Mouse (Mus musculus) spleen, adult 2 months (tissue): ENCODE measurements at regions not wholly inside any gene's neighbourhood (a gene's known extent, or its start where the extent isn't known, plus 50 kb on each side); places are given as distances from the start of the nearest gene placed in this dataset.

ENCODE experiments used
- DNase-seq, 2 experiments: peaks; one replicate each; pipeline versions ENCODE4 v3.0.0 to v3.0.0-alpha.2; 2012 to 2021; ENCODE audit warnings: low spot score in 2 of 2, low read depth in 1 of 2
- H3K27ac ChIP-seq: fragments of 200-500 bp; 2 replicates; pipeline ENCODE4 v1.5.1; 2012; ENCODE audit warnings: low read length, inconsistent platforms; ENCODE audit not compliant: insufficient read depth
- H3K27me3 ChIP-seq: fragments of 200-500 bp; 2 replicates; pipeline ENCODE4 v1.6.1; 2012; ENCODE audit warnings: mild to moderate bottlenecking, moderate library complexity, low read length, inconsistent platforms; ENCODE audit not compliant: control insufficient read depth, insufficient read depth
- H3K36me3 ChIP-seq: fragments of 200-500 bp; 2 replicates; pipeline ENCODE4 v1.6.1; 2012; ENCODE audit warnings: mild to moderate bottlenecking, low read length, inconsistent platforms; ENCODE audit not compliant: control insufficient read depth, insufficient read depth
- H3K4me1 ChIP-seq: fragments of 200-500 bp; 2 replicates; pipeline ENCODE4 v1.6.1; 2011; ENCODE audit warnings: inconsistent platforms; ENCODE audit not compliant: control insufficient read depth, insufficient read depth, insufficient read length
- H3K4me3 ChIP-seq: fragments of 200-500 bp; 2 replicates; pipeline ENCODE4 v1.5.1; 2011; ENCODE audit warnings: mild to moderate bottlenecking, inconsistent platforms; ENCODE audit not compliant: insufficient read depth, insufficient read length; ENCODE audit errors: extremely low read depth
- CTCF ChIP-seq: fragments of 200-500 bp; IDR thresholded peaks from 2 replicates; pipeline ENCODE4 v1.5.1; 2011; ENCODE audit warnings: mild to moderate bottlenecking, inconsistent platforms; ENCODE audit not compliant: insufficient read depth, insufficient read length, insufficient replicate concordance; ENCODE audit errors: extremely low read depth
- POLR2A ChIP-seq: fragments of 200-500 bp; IDR thresholded peaks from 2 replicates; pipeline ENCODE4 v1.6.1; 2011; ENCODE audit warnings: low read depth, low read length, inconsistent platforms
- WGBS: fragments of 180-500 bp; shearing (Covaris S2); methylation state at CpG from one replicate; pipeline ENCODE4 v1.1.7; 2018; 5-methylcytosine and 5-hydroxymethylcytosine counted together

- WGBS: 67% methylated on average over 1 of the region's 1 CpGs
Measured at GRCm38 (mm10) chr11:19221442-19221841, 202.7 kb upstream of the Meis1 start.

GRCm38 (mm10) chr11:19226756-19227155, 208.0 kb upstream of the Meis1 start:
- Histone ChIP-seq H3K36me3 (no peaks in the 10 kb centered on the region), H3K4me3 (no peak overlapping the region), H3K27me3 (no peaks in the 10 kb centered on the region), H3K27ac (no peak overlapping the region), H3K4me1 (no peaks in the 10 kb centered on the region)
- no peak for TF ChIP-seq POLR2A
- no peak for TF ChIP-seq CTCF
- 80% methylated on average over 2 of the region's 2 CpGs for WGBS
- DNase-seq: no peak

More at GRCm38 (mm10) chr11:19221442-19221841, 202.7 kb upstream of the Meis1 start:
- Histone ChIP-seq H3K4me1 (no peaks in the 10 kb centered on the region), H3K4me3 (no peak overlapping the region), H3K27ac (no peak overlapping the region), H3K27me3 (no peaks in the 10 kb centered on the region), H3K36me3 (no peaks in the 10 kb centered on the region)
- DNase-seq: no peak
- no peak for TF ChIP-seq POLR2A
- no peak for TF ChIP-seq CTCF

GRCm38 (mm10) chr11:19227716-19228115, 208.9 kb upstream of the Meis1 start:
- TF ChIP-seq CTCF (no peak), POLR2A (no peak)
- 81% methylated on average over 4 of the region's 4 CpGs for WGBS
- no peaks in the 10 kb centered on the region for H3K4me1 ChIP-seq

GRCm38 (mm10) chr11:19246390-19247114, 227.8 kb upstream of the Meis1 start:
- Histone ChIP-seq H3K27me3 (no peaks in the 10 kb centered on the region), H3K27ac (no peak overlapping the region), H3K4me3 (no peak overlapping the region), H3K4me1 (no peaks in the 10 kb centered on the region), H3K36me3 (no peaks in the 10 kb centered on the region)
- whole genome bisulfite sequencing: 84% methylated on average over 11 of the region's 11 CpGs
- no peak for DNase-seq
- TF ChIP-seq POLR2A (no peak), CTCF (no peak)

More at GRCm38 (mm10) chr11:19227716-19228115, 208.9 kb upstream of the Meis1 start:
- H3K36me3 ChIP-seq: no peaks in the 10 kb centered on the region
- H3K27ac ChIP-seq: no peak overlapping the region
- DNase-seq: no peak
- no peaks in the 10 kb centered on the region for H3K27me3 ChIP-seq
- H3K4me3 ChIP-seq: no peak overlapping the region

GRCm38 (mm10) chr11:19253605-19254004, 234.8 kb upstream of the Meis1 start:
- no peak for TF ChIP-seq POLR2A
- Histone ChIP-seq H3K4me1 (no peaks in the 10 kb centered on the region), H3K4me3 (no peak overlapping the region), H3K36me3 (no peaks in the 10 kb centered on the region), H3K27me3 (no peaks in the 10 kb centered on the region), H3K27ac (no peak overlapping the region)
- no peak for DNase-seq
- WGBS: 54% methylated on average over 5 of the region's 5 CpGs

GRCm38 (mm10) chr11:19254183-19254582, 235.4 kb upstream of the Meis1 start:
- TF ChIP-seq POLR2A (no peak), CTCF (no peak)
- no peaks in the 10 kb centered on the region for H3K36me3 ChIP-seq
- 85% methylated on average over 4 of the region's 4 CpGs for WGBS
- H3K4me3 ChIP-seq: no peak overlapping the region
- H3K4me1 ChIP-seq: no peaks in the 10 kb centered on the region
- no peaks in the 10 kb centered on the region for H3K27me3 ChIP-seq
- H3K27ac ChIP-seq: no peak overlapping the region
- DNase-seq: no peak

- Histone ChIP-seq H3K27ac (no peak overlapping the region), H3K36me3 (no peaks in the 10 kb centered on the region), H3K4me1 (no peaks in the 10 kb centered on the region), H3K4me3 (no peak overlapping the region), H3K27me3 (no peaks in the 10 kb centered on the region)
- TF ChIP-seq CTCF (no peak), POLR2A (no peak)
- WGBS: 81% methylated on average over 4 of the region's 4 CpGs
- DNase-seq: no peak
Measured at GRCm38 (mm10) chr11:19257549-19257948, 238.8 kb upstream of the Meis1 start.
